In the genomic region with DNA sequence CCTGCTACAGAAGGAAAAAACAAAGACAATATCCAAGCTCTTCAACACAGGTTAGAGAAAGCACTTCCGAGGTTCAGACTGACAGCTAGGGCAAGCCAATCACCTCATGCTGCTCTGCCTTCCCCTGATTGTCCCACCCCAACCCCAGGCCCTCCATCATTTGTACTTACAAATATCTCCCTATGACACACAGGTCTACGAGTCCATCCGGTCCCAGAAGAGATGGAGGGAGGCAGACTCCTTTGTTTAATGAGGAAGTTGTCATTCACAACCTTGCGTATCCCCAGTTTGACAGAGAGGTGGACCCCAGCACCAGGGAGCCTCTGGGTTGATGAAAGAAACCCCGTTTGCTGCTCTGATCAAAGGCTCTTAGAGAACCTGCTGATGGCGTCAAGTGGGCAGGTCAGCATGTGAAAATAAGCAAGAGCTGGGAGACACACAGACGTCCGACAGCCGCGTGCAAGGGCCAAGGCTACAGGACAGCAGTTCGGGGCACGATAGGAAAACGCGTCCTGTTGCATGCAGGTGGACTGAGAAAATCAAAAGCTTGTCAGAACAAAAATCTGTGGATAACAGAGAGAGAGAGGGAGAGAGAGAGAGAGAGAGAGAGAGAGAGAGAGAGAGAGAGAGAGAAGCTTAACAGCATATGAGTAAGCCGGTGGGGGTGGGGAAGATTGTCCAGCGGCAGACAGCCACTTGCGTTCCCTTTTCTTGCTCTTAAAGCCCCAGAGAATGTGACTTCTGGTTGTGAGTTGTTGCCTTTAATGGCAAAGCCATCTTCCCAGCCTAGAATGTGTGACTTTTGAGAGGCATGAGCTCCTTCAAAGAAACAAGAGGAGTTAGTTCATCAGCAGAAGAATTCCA, we compare ENCODE assay signal across 8 mouse cellular contexts.
DNase-seq lines count a peak whose midpoint lies in the region; ATAC-seq and TF ChIP-seq lines count a peak whose summit lies in the region.

No protein-coding gene starts in this region.

- H3K9ac ChIP-seq in forebrain, embryonic 15.5 days (replicated peaks), result no peak overlapping the region
- no peak overlapping the region for H3K9ac ChIP-seq in forebrain, embryonic 14.5 days (ENCODE audit: low read length)
- H3K9ac ChIP-seq in lung, embryonic 15.5 days, result no peak overlapping the region

- no peaks in the 10 kb centered on the region for H3K36me3 ChIP-seq in forebrain, embryonic 15.5 days
- H3K36me3 ChIP-seq in forebrain, embryonic 14.5 days (ENCODE audit: control insufficient read depth, insufficient read depth, low read length), result no peaks in the 10 kb centered on the region
- no peaks in the 10 kb centered on the region for H3K36me3 ChIP-seq in lung, embryonic 15.5 days

- no peak overlapping the region for H3K27ac ChIP-seq in forebrain, embryonic 15.5 days (replicated peaks)
- no peak overlapping the region for H3K27ac ChIP-seq in forebrain, embryonic 14.5 days (ENCODE audit: low read depth, low read length)
- peak overlapping the region; percentile 45 for H3K27ac ChIP-seq in embryonic fibroblast, embryonic 13.5 days (ENCODE audit: insufficient read depth, low read length)
- H3K27ac ChIP-seq in lung, embryonic 15.5 days, result peak overlapping the region; percentile 25; the same call in 1 of the 2 replicates
- H3K27ac ChIP-seq in layer of hippocampus, adult 2 months, result no peak overlapping the region

- no peaks in the 10 kb centered on the region for H3K9me3 ChIP-seq in forebrain, embryonic 15.5 days
- no peaks in the 10 kb centered on the region for H3K9me3 ChIP-seq in forebrain, embryonic 14.5 days (replicated peaks; ENCODE audit: control insufficient read depth, low read length)
- no peaks in the 10 kb centered on the region for H3K9me3 ChIP-seq in lung, embryonic 15.5 days

- no peak for DNase-seq in forebrain, embryonic 14.5 days (ENCODE audit: low spot score)
- DNase-seq in Muller cell, postnatal 12 days (ENCODE audit: inconsistent ontology term), result peak; percentile 62
- no peak for DNase-seq in right cerebral cortex, adult 18-20 months
- DNase-seq in layer of hippocampus, adult 2 months (ENCODE audit: low spot score in 2 of 2), result no peak
- no peak for DNase-seq in cerebellum, adult 18-20 months

- no peak overlapping the region for H3K4me3 ChIP-seq in forebrain, embryonic 15.5 days
- no peak overlapping the region for H3K4me3 ChIP-seq in forebrain, embryonic 14.5 days (ENCODE audit: low read depth, low read length)
- no peak overlapping the region for H3K4me3 ChIP-seq in embryonic fibroblast, embryonic 13.5 days (ENCODE audit: insufficient read depth, low read length)
- H3K4me3 ChIP-seq in lung, embryonic 15.5 days, result no peak overlapping the region
- H3K4me3 ChIP-seq in layer of hippocampus, adult 2 months, result no peak overlapping the region

- 0 out of 2 replicates have a peak, but pooled peaks have one; percentile 15 for TF ChIP-seq POLR2A in embryonic fibroblast, embryonic 13.5 days (IDR thresholded peaks at IDR 0.05; ENCODE audit: low read depth, low read length)

- TF ChIP-seq CTCF in embryonic fibroblast, embryonic 13.5 days (IDR thresholded peaks at IDR 0.05; ENCODE audit: borderline replicate concordance, insufficient read depth, low read length), result no peak
- TF ChIP-seq CTCF in layer of hippocampus, adult 2 months (conservative IDR thresholded peaks at IDR 0.05), result no peak

- 46% methylated on average over 17 of the region's 17 CpGs for WGBS in forebrain, embryonic 15.5 days
- WGBS in forebrain, embryonic 14.5 days, result 46% methylated on average over 17 of the region's 17 CpGs
- 20% methylated on average over 17 of the region's 17 CpGs for WGBS in lung, embryonic 15.5 days

- 0 out of 2 replicates have a peak, but pooled peaks have one; percentile 43 for ATAC-seq in forebrain, embryonic 15.5 days (replicated peaks)
- ATAC-seq in forebrain, embryonic 14.5 days, result no peak
- ATAC-seq in lung, embryonic 15.5 days (ENCODE audit: borderline replicate concordance, extremely low read depth, low FRiP score, low TSS enrichment), result no peak

- no peak overlapping the region for H3K4me2 ChIP-seq in forebrain, embryonic 15.5 days (replicated peaks)
- H3K4me2 ChIP-seq in forebrain, embryonic 14.5 days (ENCODE audit: low read length), result no peak overlapping the region
- peak overlapping the region; percentile 4; the same call in 1 of the 2 replicates for H3K4me2 ChIP-seq in lung, embryonic 15.5 days

- peaks cover 8% of the 10 kb centered on the region for H3K4me1 ChIP-seq in forebrain, embryonic 15.5 days
- peaks cover 3% of the 10 kb centered on the region for H3K4me1 ChIP-seq in forebrain, embryonic 14.5 days (ENCODE audit: control insufficient read depth, insufficient read depth, low read length)
- peaks cover 14% of the 10 kb centered on the region for H3K4me1 ChIP-seq in embryonic fibroblast, embryonic 13.5 days (ENCODE audit: control insufficient read depth, insufficient read depth, low read length)
- H3K4me1 ChIP-seq in lung, embryonic 15.5 days, result peaks cover 33% of the 10 kb centered on the region

- no peaks in the 10 kb centered on the region for H3K27me3 ChIP-seq in forebrain, embryonic 15.5 days
- no peaks in the 10 kb centered on the region for H3K27me3 ChIP-seq in forebrain, embryonic 14.5 days (replicated peaks; ENCODE audit: control insufficient read depth, insufficient read depth, low read length)
- no peaks in the 10 kb centered on the region for H3K27me3 ChIP-seq in lung, embryonic 15.5 days

Comparison
In these comparisons a context has a peak if more than half of its experiments do, and no peak if none do; other contexts are left out.
1. H3K27ac ChIP-seq: peak in embryonic fibroblast, embryonic 13.5 days (single experiment) and lung, embryonic 15.5 days (single experiment); none in forebrain, embryonic 15.5 days (single experiment), forebrain, embryonic 14.5 days (single experiment) and layer of hippocampus, adult 2 months (single experiment).